Mouse (Mus musculus) embryo, embryonic 10.5 days (tissue): ENCODE measurements around the gene Isx.
A peak's percentile ranks its signal among the peaks of the same experiment; 100 is the strongest.

Experiments
- DNase-seq: peaks from one replicate; pipeline ENCODE4 v3.0.0-alpha.2; 2015; ENCODE audit warnings: low spot score

The Isx gene

DNA sequence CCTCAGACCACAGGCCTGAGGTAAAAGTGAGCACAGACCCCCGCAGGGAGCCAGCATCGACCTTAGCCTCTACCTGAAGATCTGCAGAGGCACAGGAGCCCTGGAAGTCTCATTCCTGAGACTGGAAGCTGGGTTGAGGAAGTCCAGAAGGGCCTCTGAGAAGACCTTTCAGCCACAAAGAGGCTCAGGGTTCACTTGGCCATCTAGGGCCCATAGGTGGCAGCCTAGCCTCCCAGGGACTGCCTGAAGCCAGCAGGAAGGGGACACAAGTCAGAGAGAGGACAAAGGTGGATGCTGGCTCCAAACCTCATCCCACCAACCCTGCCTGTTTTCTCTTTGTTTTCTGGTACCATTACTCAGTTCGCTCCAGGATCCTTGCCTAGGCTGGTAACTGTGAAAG is at the start of gene Isx:
Gene Isx (plus strand): TSS at position 234 of the 400 bp plus-strand sequence.
- DNase-seq = no peak

DNA sequence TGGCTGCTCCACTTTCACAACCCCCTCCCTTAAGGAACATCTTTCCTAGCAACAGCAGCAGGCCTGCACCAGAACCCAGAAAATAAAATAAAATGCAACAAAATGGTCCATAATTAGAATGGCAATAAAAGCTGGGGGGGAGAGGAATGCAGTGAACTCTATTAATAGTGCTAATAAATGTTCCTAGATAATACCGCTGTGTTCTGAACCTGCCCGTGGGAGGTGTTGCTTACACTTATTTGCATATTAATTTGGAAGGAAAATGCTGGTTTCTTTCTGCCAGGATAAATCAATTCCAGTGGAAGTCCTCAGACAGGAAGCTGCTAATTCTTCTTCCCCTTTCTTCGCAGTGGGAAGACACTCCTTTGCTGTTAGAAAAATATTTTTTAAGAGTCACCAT is 45.3 kb upstream of the Isx start:
- DNase-seq = no peak

DNA sequence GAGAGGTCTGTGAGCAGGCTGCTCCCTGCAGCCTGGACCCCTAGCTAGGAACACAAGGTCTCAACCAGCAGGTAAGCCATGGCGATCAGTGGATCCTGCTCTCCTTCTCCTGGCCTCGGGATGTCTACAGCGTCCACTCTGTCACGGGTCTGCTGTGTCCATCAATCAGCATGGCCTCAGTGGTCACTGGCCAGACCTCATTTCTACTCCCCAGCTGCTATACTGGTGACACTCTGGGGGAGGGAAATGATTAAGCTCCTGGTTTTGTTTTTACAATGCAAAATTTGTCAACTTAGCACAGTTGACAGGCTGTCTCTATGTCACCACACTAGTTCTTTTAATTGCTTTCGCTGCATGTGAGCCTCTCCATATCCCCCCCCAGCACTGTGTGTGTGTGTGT is 41.7 kb upstream of the Isx start:
- no peak for DNase-seq

DNA sequence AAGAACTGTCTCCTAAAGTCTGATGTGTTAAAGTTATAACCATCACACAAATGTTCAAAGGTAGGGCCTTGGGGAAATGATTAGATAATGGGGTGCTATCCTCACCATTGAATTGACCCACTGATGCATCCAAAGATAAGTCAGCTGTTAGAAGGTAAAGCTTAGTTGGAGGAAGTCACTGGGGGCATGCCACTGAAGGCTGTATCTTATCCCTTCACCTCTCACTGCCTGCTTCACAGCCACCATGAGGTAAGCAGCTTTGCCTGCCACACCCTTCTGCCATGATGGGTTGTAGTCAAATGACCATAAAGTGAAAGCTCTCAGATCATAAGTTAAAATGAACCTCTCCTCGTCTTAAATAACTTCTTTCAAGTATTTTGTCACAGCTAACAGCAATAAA is 38.7 kb upstream of the Isx start:
- no peak for DNase-seq

DNA sequence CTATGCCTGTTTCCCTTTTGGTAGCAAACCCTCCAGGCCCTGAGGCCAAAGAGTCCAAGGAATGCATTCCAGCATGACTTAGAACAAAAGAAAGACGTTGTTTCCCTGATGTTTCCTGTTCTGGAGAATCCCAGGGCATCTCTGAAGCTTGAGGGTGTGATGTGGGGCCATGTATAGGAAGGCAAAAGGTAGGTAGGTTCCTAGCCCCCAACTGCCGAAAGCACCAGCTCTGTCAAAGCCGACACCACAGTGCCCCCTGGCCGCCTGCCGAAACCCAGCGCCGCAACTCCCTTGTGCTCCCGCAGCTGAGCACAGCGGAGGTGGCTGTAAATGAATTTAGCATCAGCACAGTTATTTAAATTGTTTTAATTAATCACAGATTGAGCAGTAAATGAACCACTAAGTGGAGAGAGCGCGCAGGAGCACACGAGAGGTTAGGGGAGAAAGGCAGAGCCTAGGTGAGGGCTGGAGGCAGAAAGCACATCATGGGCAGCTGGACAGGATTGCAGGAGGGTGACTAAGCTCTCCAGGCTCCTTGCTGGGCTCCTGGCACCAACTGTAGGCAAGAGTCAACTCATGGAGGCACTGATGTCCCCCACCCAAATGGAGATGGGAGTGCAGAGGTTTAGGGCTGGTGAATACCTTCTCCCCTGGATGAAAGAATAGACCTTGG is 25.5 kb upstream of the Isx start:
- peak; percentile 34 for DNase-seq

DNA sequence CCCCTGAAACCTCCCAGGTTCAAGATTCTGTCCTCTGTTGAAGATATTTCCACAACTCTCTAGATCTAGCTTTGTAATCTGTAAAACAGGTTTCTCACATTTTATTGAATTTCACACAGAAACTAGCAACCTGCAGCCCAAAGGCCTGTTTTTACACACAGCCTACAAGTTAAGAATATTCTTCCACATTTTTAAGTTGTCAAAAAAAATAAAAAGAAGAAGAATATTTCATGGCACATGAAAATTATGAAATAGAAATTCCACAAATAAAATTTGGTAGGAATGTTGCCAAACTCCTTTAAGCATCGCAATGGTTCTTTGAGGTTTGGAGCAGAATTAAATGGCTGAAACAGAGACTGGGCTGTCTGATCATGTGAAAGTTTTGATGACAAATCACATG is 24.3 kb upstream of the Isx start:
- DNase-seq = no peak

DNA sequence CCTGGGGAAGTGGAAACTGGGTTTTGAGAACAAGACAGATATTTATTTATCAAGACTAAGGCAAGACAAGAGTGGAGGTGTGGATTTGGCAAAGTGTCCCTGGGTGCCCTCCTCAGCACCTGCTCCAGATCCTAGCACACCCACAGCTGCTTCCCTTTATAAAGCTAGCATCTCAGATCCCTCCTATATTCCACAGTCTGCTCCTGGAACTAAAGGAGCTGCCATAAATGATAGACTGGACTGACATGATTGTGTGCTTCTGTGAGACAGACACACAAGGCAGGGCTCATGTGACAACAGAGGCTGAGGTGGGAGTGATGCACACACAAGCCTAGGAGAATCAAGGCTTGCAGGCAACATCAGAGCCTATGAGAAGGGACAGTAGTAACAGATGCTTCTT is 22.0 kb upstream of the Isx start:
- no peak for DNase-seq

DNA sequence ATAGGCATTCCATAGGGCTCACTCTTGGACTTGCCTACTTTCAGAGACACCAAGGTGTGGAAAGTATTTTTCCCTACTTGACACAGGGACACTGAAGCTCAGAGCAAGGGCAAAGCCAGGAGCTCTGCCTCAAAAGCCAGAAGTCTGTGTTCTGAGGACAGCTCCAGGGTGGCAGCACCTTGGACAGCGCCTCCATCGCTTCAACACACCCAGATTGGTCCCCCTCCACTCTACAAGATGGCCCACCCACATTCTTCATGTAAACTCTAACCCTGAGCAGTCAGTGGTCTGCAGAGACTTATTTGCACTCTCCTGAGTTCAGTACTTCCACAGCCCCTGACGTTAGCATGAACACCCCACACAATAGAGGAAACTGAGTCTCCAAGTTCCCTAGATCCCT is 21.1 kb upstream of the Isx start:
- DNase-seq = peak; percentile 74

DNA sequence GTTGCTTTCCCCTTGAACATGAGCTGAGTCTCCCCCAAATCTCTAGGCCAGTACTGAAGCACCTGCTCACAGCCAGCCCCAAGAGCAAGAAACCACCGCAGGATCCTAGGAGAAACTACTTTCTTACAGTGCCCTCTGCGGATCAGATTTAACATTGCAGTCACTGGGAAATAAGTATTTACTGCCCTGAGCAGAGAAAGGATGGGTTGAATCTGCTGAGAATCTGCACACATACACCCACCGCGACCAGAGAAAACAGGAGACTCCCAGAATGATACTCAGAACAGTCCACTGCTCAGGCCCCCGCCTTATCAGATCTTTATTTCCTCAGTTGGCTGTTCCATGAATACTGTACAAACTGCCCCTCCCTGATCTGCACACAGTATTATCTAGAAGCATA is 19.5 kb upstream of the Isx start:
- DNase-seq = peak; percentile 72

DNA sequence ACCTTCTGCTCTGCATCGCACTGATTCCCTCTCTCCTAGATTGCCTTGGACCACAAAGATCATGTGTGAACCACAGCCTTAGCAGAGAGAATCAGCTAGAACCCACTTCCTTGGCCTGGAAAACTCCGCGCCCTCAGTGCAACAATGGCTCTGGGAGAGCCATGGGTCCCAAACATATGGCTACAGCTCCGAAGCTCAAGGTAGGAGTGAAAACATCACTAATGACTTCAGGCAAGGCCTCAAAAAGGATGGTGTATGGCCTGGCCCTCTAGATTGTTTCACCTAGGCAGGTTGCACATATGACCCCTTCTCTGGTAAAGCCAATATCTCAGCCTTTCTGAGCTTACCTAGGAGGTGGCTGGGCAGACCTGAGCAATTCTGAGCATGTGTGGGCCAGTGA is 18.2 kb upstream of the Isx start:
- DNase-seq = no peak

DNA sequence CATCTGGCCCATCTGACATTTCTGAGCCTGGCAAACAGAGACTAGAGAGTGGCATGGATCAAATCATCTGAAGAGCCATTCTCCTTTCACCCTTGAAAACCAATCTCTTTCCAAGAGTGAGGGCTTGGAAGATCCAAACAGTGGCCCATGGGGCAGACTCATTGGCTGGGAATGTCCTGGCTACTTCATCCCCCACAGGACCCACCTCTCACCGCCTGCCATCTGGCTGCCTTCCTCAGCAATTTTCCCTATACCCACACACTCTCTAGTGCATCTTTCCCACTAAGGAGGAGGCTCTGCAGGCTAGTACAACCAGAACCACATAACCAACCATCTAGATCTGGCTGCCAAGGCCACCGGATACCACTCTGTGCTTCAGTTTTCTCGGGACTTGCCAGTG is 17.6 kb upstream of the Isx start:
- DNase-seq = no peak

DNA sequence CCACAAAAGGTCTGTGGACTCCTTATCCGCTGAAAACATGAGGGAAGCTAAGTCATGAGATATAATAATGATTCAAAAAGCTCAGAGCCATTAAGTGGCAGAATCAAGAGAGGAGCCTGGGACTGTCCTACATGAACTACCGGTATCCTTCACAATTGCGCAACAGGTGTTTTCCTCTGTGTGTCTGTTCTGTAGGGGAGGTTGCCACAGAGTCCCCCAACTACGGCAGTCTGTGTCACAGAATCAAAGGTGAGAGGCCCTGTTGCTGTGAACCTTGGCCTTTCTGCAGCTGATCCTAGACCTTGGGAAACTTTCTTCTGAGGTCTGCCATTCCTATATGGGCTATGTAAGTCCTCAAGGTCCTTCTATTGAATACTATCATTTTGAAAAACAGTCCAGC is 13.7 kb upstream of the Isx start:
- no peak for DNase-seq

DNA sequence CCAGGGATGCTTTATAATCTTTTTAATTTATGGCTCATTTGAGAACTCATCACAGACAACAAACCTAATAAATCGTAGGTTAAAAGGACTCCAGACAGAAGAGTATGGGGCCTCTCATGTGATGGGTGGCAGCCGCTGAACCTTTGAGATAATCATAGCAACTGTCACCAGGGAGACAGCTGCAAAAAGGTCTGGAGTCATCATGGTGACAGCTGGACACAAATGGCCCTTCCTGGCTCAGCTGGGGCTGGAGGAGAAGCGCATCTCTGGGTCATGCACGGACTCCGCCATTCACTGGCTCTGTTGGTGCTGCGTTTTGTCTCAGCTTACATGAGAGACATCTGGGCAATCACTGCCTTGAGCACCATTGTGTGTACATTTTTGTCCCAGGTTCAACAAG is 12.5 kb upstream of the Isx start:
- peak; percentile 20 for DNase-seq

DNA sequence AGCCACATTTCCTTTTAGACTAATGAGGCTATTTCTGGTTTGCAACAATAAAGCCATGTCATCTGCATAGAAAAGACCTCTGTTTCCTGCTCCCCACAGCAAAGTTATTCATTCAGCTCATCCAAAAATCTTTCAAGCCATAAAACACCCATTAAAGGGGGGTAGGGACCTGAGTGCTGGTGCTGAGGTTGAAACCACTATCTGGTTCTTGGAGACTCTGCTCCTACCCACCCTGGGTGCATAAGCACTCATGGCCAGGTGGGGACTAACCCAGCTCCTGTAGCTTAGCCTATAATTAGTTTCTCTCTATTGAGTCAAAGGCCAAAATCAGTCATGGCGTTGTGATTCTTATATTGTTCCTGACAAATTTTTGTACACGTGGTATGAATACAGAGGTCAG is 10.4 kb upstream of the Isx start:
- no peak for DNase-seq

DNA sequence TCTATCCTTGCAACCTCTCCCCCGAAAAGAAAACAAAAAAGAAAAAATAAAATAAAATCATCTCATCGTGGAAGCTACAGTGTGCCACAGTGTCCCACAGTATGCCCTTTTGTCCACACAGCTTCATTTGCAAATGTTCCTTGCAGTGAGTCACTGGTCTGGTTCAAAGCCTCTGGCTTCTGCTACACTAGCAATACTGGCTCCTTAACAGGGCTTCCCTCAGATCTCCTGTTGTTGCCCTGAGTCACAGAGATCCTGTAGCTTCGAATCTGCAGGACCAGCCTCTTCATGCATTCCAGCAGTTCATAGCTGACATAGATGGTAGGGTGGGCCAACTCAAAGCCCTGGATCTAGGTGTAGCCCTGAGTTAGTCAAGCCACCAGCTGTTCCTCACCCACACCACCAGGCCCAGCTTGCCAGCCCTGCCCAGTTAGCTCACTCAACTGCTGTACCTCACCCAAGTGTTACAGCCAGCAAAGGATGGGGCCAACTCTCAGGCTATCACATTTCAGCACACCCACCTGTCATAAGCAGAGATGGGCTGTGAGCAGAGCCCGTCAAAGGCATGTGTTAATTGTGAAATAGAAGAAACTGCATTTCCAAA is 2.5 kb upstream of the Isx start:
- DNase-seq = no peak

DNA sequence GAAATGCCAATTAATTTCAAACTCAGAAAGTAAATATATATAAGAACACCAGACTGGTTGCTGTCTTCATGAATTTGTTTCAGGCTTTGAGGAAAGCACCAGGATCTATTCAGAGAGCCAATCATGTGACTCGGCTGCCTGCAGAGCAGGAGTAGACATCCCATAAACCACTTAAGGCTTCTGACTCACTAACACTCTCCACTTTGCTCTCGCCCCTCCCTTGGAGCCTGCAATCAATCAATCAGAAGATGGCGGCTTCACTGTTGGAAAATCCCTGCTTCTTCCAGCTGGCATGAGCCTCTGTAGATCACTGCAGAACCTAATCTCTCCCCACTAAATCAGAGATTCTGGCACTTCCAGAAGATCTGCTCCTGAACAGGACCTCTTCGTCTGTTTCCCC is 1.3 kb upstream of the Isx start:
- peak; percentile 21 for DNase-seq

DNA sequence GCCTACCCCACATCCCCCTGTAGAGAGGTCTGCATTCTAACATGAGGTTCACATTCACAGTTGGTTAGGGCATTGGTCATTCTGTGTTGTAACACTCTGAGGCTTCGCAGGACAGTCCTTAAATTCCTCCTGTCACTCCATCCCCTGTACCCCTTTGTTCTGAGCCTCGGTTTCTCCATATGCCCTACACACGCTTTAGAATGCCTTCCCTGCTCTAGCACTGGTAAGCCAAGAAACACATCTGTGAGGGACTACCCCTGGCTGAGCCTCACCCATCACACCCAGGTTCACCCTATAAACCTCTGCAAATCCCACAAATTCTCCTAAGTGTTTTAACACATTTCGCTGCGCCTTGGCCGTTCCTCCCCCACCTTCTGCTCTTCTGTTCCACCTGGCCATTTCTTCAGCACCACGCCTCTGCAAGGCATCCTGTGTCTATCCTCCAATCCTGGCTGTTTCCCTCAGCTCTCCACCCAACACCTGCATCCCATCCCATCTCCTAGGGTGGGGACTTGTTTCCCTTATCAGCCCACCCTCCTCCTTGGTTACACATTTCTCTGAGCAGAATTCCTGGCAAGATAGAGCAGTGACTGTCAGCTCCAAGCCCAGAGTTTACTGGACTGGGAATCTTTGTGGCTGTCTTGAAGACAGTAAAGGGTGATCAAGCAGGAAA is 686 bp upstream of the Isx start:
- DNase-seq = no peak

DNA sequence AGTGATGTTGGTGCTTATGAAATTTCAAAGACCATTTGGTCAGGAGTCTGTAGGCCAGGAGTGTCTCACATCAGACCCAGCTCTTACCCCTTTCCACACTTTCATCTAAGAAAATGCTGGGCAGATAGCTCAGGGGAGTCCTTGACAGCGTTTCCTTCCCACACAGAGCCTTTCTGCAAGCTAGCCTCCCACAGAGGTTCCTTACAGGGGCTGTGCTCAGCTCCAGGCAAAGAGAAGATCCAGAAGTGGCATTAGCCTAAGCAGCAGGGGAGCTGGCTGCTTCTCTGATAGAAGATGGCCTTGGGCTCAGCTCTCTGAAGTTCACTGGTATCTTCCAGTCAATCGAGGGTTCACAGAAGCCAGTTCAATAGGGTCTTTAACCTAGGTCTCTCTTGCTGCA is 1.6 kb downstream of the Isx start:
- DNase-seq = no peak

DNA sequence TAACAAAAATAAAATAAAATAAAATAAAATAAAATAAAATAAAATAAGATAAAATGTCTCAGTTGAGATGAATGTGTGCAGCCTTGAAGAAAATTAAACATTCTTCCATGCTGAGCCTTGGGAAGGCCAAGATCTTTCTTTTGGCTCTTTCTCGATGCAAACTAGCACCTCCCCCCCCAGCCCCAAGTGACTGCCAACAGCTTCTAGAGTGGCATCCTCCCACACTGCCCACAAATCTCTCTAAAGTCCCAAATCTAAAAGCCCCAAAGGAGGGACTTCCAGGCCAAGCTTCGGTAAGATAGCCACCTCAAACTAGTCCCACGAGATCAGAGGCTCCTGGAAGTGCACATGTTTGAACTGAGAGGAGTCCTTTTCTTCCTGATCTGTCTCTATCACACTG is 5.7 kb downstream of the Isx start:
- DNase-seq = no peak

DNA sequence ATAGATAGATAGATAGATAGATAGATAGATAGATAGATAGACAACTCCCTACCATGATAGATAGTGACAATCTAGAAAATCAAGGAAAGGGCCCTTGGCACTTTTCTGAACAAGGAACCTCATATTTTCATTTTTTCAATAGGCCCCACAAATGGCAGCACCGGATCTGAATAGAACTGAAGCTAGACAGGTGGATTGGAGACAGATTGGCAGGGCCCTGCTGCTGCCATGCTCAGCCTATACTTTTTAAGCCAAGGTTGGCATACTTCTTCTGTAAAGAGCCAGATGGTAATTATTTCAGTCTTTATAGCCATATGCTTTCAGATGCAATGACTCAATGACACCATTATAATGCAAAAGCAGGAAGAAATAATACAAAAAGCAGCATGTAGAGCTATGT is 15.8 kb downstream of the Isx start:
- DNase-seq = no peak

DNA sequence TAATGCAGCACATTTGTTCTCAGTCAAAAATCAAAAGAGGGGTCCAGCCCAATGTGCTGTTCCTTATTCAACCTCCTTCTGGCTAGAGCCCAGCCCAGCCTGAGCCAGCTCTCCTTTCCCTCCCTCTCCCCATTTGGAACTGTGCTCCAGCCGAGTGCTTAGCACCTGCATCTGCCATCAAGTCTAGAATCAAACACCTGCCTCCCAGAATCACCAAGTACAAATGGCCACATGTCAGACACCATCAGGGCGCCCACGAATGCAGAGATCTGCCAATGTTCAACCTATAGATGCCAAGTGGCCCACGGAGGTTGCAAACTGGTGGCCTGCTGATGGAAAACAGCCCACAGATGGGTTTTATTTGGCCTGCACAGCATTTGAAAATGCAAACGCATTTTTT is 18.1 kb downstream of the Isx start:
- no peak for DNase-seq

DNA sequence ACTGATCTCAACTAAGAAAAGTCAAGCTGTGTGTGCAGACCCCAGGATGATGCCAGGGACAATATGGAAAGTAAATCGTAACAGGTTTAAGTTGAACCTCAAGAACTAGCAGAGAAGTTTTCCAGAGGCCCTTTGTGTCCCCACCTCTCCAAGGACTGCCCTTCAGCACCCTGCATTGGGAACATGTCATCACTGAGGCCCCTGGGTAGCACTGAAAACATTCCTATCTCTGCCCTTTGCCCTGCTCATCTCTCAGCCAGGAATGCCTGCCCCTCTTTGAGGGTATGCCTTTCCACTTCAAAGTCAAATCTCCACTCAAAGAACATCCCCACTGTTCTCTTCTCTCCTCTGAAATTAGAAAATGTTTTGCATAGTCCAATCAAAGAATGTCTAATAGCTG is 23.3 kb downstream of the Isx start:
- no peak for DNase-seq

DNA sequence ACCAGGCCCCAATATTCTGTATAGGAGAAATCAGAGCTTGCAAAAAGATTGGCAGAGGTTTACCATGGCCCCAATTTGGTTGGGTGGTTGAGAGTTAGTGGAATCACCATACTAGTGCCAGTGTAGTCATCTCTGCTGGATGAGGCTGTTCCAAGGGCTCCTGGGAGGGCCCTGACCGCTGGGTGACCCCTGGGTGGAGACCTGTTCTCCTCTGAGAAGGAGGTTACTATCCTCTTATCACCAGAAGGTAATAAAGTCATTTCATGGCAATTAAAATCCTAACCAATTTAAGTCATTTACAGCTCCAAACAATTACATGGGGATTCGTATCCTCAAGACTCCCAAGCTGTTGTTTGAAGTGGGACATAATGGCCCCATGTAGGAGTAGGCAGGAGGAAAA is 24.3 kb downstream of the Isx start:
- no peak for DNase-seq

DNA sequence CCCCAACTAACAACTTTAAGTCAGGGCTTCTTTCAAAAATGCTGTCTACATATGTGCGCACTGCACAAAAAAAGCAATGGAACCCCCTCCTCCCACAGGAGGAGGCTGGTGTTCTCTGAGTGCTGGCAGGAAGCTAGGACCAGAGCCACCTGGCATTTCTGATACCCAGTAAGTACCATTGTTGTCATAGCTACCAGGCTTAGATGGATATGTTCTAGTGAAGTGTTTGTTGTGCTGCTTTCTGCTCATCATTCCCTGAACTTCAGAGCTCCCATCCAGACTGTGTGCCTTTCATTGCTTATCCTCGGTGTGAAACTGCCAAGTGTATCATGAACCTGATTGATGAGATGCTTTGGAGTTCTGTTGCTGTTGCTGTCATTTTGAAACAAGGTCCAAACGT is 26.8 kb downstream of the Isx start:
- no peak for DNase-seq
